Mouse (Mus musculus) left cerebral cortex, postnatal 14 days (tissue): ENCODE measurements at regions not wholly inside any gene's neighbourhood (a gene's known extent, or its start where the extent isn't known, plus 50 kb on each side); places are given as distances from the start of the nearest gene placed in this dataset.
A peak's percentile ranks its signal among the peaks of the same experiment; 100 is the strongest.
"Not testable (repeated sequence)": the region's sequence is repeated elsewhere in the genome, so short reads cannot be mapped to it uniquely, and the experiment has no call there.

Source experiments
- DNase-seq, 2 experiments: peaks; one replicate each; pipeline ENCODE4 v3.0.0; 2021 to 2022; ENCODE audit warnings: low spot score in 2 of 2, mixed read lengths in 1 of 2
- intact Hi-C: fragments of 180-260 bp; cut with DNase I; formaldehyde crosslinking; loops from one replicate; pipeline ENCODE4 v1.15.1; 2025

DNA sequence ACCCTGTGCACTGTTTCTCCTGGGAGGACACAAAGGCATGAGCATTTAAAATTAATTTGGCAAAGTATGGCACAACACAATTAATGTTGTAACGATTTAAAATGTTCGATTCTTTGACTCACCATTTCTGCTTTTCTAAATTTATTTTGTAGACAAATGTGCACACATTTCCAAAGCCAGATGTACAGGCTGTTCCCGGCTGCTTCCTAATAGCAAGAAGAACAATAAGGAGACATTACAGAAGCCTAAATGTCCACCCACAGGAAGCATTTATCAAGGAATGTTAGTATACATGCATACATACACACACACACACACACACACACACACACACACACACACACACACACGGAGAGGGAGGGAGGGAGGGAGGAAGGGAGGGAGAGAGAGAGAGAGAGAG is 179.1 kb upstream of the Gm10131 start:
- intact Hi-C loops: no loop called here
- DNase-seq: no peak

- intact Hi-C loops: no loop called here
- DNase-seq: no peak
These were observed 176.3 kb upstream of the Gm10131 start for GRCm38 (mm10) chr8:34287801-34288200.

DNA sequence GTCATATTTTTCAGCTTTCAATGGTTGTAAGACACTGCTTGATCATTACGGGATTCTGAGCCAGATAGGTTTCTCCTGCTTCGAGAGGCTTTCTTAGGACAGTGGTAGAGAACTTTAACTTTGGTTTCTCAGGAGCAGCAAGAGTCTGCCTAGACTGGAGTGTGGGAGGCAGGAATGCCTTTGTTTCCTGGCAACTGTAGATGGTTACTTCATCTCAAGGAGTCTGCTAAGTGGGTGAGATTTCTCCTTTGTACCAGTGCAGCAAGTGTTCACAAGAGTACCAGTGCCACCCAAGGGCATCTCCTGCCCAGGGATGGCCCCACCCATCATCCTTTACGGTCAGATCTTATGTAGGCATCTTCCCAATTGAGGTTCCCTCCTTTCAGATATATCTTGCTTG is 173.0 kb upstream of the Gm10131 start:
- intact Hi-C loops: no loop called here
- peak in 1 of 2 experiments; percentile 14 for DNase-seq

DNA sequence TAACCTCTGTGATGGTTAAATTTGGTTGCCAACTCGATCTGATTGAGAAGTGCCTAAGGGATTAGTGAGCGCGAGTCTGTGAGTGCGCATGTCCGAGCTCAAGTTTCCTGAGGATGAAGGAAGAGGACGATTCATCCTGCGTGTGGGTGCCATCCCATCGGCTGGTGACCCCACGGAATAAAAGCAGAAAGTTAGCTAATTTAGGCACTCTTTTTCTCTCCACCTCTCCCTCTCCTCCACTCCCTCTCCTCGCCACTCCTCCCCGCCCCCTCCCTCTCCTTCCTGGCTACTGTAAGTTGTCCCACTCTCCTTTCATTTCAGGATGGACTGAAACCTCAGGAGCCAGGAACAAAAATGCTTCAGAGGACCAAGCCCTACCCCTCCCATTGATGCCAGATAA is 168.9 kb upstream of the Gm10131 start:
- intact Hi-C loops: no loop called here
- DNase-seq: no peak

GRCm38 (mm10) chr8:34275977-34276660 is 164.6 kb upstream of the Gm10131 start:
- intact Hi-C loops: no loop called here
- no peak for DNase-seq

DNA sequence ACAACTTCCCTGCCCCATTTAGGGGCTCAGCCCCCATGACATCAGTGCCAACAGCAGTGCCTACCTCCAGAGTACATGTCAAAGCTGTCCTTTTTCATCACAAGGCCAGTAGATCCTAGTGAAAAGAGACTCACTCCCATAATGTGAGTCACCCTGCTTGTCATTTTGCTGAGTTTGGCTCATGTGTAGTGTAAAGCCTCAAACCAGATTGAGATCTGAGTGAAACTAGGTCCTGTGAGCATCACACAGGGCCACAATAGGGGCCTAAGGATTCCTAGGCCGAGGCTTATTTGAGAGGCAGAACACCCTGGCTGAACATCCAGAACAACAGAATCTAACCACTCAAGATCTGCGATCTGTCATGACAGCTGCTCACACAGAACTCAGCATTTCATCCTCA is 163.3 kb upstream of the Gm10131 start:
- DNase-seq, intact Hi-C loops: not testable (repeated sequence)

DNA sequence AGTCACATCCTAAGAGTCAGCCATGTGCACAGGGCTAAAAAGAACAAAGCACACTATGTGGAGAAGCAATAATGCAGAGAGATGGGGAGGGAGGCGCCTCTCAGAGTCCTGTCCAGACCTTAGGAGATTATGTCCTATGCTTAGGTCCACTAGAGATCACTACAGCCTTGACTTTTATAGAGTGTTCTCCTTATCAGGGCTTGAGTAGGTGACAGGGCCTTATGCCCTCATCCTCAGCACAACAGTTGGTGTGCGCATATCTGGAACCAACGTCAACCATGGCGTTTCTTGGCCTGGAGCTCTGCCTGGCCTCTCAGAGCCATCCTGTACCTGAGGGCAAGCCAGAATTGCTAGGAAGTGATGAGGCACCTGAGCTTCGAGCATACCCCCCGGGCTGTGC is 162.6 kb upstream of the Gm10131 start:
- no peak for DNase-seq
- intact Hi-C loops: no loop called here

- intact Hi-C loops: no loop called here
- DNase-seq: no peak
These were observed 158.3 kb upstream of the Gm10131 start for GRCm38 (mm10) chr8:34269848-34270247.

DNA sequence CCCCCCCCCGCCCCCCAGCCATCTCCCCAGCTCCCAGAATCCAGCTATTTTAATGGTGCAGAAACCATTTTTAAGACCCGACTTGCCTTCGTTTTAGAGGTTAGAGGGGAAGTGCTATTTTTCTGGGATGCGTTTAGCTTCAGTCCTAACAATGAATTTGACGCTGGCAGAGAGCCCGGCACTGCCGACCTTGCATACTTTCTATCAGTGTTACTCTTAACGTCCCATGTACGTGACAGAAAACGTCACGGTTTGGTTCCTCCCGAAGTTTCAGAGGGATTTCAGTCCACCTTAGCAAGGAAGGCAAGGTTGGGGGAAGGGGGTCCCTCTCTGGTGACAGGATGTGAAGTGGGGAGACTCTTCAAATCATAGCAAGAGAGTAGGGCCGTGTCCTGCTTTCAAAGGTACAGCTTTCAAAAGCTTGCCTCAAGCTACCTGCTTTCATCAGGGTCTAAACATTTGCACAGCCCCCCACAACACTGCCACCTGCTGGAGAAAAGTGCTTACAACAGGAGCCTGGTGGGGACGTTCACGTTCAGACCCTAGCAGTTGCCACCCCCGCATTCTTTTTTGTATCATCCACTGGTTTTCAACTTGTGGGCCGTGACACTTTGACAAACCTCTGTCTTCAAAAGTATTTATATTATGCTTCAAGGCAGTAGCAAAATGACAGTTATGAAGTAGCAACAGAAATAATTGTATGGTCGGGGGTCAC is 157.4 kb upstream of the Gm10131 start:
- DNase-seq: no peak
- intact Hi-C loops: no loop called here

GRCm38 (mm10) chr8:34254978-34255377 is 143.4 kb upstream of the Gm10131 start:
- intact Hi-C loops: no loop called here
- DNase-seq: no peak

GRCm38 (mm10) chr8:34251934-34252333 is 140.4 kb upstream of the Gm10131 start:
- DNase-seq: peak in 1 of 2 experiments; percentile 23

DNA sequence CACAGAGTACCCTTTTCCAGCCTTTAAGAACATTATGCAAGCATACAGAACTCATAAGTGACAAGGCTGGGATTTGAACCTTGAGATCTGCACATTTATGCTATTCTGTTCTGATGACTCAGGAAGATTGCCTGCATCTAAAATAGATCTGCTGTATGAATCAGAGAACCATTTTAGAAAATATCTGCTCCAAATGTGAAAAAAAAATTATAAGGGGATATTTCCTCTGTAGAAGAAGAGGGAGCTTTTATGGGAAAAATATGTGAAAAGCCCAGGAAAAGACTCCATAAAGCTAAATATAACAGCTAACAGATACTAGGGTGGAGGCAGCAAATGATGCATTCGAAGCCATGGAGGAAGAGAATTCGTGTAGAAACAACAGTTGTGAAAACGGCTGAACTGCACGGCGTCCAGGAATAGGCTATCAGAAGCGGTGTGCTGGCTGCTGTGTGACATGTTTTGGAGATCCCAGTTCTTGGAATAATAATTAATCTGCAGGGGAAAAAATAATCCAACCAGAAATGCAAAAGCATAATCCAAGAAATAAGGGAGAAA is 127.9 kb upstream of the Gm10131 start:
- peak; percentile 12 to 24 for DNase-seq
- intact Hi-C loops: no loop called here

More at GRCm38 (mm10) chr8:34251934-34252333, 140.4 kb upstream of the Gm10131 start:
- intact Hi-C loops: no loop called here

DNA sequence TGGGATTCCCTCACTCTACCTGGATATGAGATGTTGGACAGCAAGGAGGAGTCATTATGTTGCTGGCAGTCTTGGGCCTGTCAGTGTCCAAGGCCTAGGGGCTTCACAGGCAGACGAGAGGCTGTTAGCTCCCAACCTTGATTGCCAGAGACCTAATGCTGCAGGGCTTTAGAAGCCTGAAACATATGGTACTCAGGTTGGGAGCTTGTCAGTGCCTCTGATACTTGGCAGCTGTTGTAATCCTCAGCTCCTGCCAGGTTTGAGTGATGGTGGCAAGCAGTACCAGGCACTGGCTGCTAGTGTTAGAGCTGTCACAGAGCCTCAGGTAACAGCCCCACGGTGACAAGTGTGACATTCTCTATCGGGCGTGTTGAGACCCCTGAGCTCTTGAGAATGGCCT is 122.2 kb upstream of the Gm10131 start:
- DNase-seq: no peak
- intact Hi-C loops: no loop called here

DNA sequence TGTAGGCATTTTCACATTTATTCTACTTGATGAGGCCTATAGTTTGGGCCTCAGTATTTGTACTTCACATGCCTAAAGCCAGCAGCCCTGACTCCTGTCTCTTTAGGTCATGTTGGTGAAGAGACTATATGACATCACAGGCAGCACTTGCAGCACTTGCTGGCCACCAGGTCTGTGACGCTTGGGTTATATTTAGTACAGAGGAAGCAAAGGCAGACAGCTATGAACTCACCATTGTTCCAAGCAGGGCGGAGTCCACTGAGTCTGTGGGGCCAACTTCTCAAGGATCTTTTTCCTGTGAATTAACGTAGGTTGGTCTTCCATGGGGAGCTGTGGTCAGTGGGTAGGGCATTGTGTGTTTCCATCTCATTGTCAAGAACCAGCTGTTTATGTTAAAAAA is 117.9 kb upstream of the Gm10131 start:
- DNase-seq: no peak
- intact Hi-C loops: no loop called here

GRCm38 (mm10) chr8:34225011-34225890 is 113.7 kb upstream of the Gm10131 start:
- DNase-seq: no peak
- intact Hi-C loops: no loop called here

DNA sequence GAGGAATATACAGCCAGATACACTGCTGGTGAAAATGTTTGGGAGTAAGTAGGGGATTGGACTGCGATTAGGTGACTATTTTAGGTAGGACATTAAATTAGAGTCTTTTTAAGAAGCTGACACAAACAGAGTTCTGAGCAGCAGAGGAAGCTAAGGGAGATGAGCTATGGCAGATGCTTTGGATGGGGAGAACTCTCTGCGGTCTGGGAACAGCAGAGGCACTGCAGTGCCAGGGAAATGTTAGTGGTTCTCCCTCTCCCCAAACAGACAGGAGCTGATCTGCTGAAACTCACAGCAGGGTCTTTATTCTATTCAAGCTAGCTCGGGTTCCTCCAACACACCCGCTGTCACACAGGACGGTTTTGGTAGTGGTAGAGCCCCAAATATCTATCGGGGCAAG is 110.7 kb upstream of the Gm10131 start:
- DNase-seq: no peak
- intact Hi-C loops: no loop called here
